12 mouse cellular contexts compared by ENCODE assay signal in the genomic region with DNA sequence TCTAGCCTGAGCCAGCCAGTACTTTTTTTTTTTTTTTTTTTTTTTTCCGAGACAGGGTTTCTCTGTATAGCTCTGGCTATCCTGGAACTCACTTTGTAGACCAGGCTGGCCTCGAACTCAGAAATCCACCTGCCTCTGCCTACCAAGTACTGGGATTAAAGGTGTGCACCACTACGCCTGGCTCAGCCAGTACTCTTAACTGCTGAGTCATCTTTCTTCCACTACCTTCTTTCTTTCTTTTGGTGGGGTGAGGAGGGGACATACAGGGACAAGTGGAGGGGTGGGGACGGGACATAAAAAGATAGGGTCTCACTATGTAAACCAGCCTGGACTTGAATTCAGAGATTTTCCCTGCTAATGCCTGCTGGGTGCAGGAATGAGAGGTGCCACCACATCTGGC. TPM values are rescaled to one million over a fixed set of nuclear protein-coding genes. Genes with fewer than 3 reads are reported as not detected.
"Had no signal": no experiment of that assay in that cellular context is flagged by ENCODE, and none has a peak within 500 bp of the region (broad histone marks: within the 10 kb centered on the region; RNA-seq: fewer than 3 reads in every experiment).

No protein-coding gene starts in this region.

RNA-seq across cellular contexts. Expression of a gene that starts 51.4 kb away (rescaled TPM):
- total RNA-seq: gastrocnemius, adult 18-20 months; gastrocnemius, adult 2 months; gastrocnemius, adult 8-10 months; gastrocnemius, postnatal 10 days; gastrocnemius, postnatal 14 days; gastrocnemius, postnatal 25 days; gastrocnemius, postnatal 36 days; heart, adult 18-20 months; heart, adult 2 months; heart, adult 8-10 months had no signal
- polyA plus RNA-seq: cortical plate, adult 2 months; frontal cortex, adult 2 months; heart, adult 2 months had no signal
